ENCODE assay signal across 8 mouse cellular contexts in the genomic region with DNA sequence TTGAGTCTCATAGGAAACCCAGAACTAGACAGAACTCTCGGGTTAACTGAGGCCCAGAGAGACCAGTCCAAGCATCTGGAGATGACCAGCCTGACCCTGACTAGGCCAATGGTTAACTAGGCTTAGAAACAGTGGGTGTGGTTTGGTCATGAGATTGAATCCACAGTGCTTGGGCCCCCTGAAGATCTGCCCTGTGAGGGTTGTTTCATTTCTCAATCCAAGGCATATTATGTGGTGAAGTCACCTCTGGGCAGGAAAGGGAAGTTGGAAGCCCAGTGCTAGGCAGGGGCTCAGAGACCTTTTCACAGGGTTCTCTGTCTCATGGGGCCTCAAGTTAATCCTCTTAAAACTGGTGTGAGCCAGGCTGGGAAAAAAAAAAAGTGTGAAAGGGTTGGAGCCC. TPM values are rescaled to one million over a fixed set of nuclear protein-coding genes. Genes with fewer than 3 reads are reported as not detected.
A peak's percentile ranks its signal among the peaks of the same experiment; 100 is the strongest.
DNase-seq lines count a peak whose midpoint lies in the region; ATAC-seq and TF ChIP-seq lines count a peak whose summit lies in the region.

No protein-coding gene starts in this region.

- peaks cover 32% of the 10 kb centered on the region for H3K4me1 ChIP-seq in embryonic facial prominence, embryonic 12.5 days
- H3K4me1 ChIP-seq in kidney, postnatal 0 days (replicated peaks; ENCODE audit: insufficient read depth, low read length): peaks cover 21% of the 10 kb centered on the region; the same call in 1 of the 2 replicates
- peaks cover 30% of the 10 kb centered on the region for H3K4me1 ChIP-seq in neural tube, embryonic 12.5 days

- no peak for ATAC-seq in embryonic facial prominence, embryonic 12.5 days (ENCODE audit: insufficient number of reproducible peaks, insufficient read depth, low FRiP score, low TSS enrichment)
- no peak for ATAC-seq in kidney, postnatal 0 days (replicated peaks; ENCODE audit: low FRiP score, low read depth)
- ATAC-seq in neural tube, embryonic 12.5 days (ENCODE audit: low FRiP score, low read depth): no peak

- TF ChIP-seq CTCF in left cerebral cortex, adult 2 months (IDR thresholded peaks at IDR 0.05): no peak
- TF ChIP-seq CTCF in kidney, postnatal 0 days (IDR thresholded peaks at IDR 0.05; ENCODE audit: low read depth): no peak

- H3K27me3 ChIP-seq in embryonic facial prominence, embryonic 12.5 days: peaks cover 12% of the 10 kb centered on the region
- H3K27me3 ChIP-seq in kidney, postnatal 0 days (ENCODE audit: insufficient read depth, low read length): no peaks in the 10 kb centered on the region
- peaks cover 16% of the 10 kb centered on the region for H3K27me3 ChIP-seq in neural tube, embryonic 12.5 days (replicated peaks)

- peak overlapping the region; percentile 98 for H3K4me2 ChIP-seq in embryonic facial prominence, embryonic 12.5 days (replicated peaks)
- peak overlapping the region; percentile 99; the same call in 1 of the 2 replicates for H3K4me2 ChIP-seq in kidney, postnatal 0 days (ENCODE audit: low read length)
- H3K4me2 ChIP-seq in neural tube, embryonic 12.5 days (replicated peaks): peak overlapping the region; percentile 99

- intact Hi-C loops in left cerebral cortex, adult 2 months (cut with DNase I): no loop called here
- intact Hi-C loops in left cerebral cortex, postnatal 4 days (cut with DNase I): no loop called here

- H3K36me3 ChIP-seq in embryonic facial prominence, embryonic 12.5 days: peaks cover 6% of the 10 kb centered on the region; the same call in 1 of the 2 replicates
- H3K36me3 ChIP-seq in kidney, postnatal 0 days (ENCODE audit: insufficient read depth, low read length): no peaks in the 10 kb centered on the region
- no peaks in the 10 kb centered on the region for H3K36me3 ChIP-seq in neural tube, embryonic 12.5 days

- H3K4me3 ChIP-seq in left cerebral cortex, adult 2 months: peak overlapping the region; percentile 91
- H3K4me3 ChIP-seq in embryonic facial prominence, embryonic 12.5 days: no peak overlapping the region
- H3K4me3 ChIP-seq in kidney, postnatal 0 days (replicated peaks; ENCODE audit: low read depth, low read length): no peak overlapping the region; the same call in 1 of the 2 replicates
- H3K4me3 ChIP-seq in neural tube, embryonic 12.5 days: no peak overlapping the region

- no peak overlapping the region for H3K27ac ChIP-seq in left cerebral cortex, adult 2 months
- no peak overlapping the region for H3K27ac ChIP-seq in embryonic facial prominence, embryonic 12.5 days
- H3K27ac ChIP-seq in kidney, postnatal 0 days: peak overlapping the region; percentile 8
- H3K27ac ChIP-seq in neural tube, embryonic 12.5 days: no peak overlapping the region

- H3K9me3 ChIP-seq in embryonic facial prominence, embryonic 12.5 days: no peaks in the 10 kb centered on the region
- H3K9me3 ChIP-seq in kidney, postnatal 0 days (replicated peaks; ENCODE audit: low read length): no peaks in the 10 kb centered on the region
- no peaks in the 10 kb centered on the region for H3K9me3 ChIP-seq in neural tube, embryonic 12.5 days

- DNase-seq in left cerebral cortex, adult 2 months (ENCODE audit: extremely low spot score in 1 of 2, low spot score in 2 of 2): no peak
- no peak for DNase-seq in left cerebral cortex, adult 11 months (ENCODE audit: low spot score)
- DNase-seq in kidney, postnatal 0 days (ENCODE audit: low spot score): no peak
- no peak for DNase-seq in left cerebral cortex, postnatal 4 days
- no peak for DNase-seq in urinary bladder, postnatal 36 days (ENCODE audit: low spot score in 2 of 2)
- no peak for DNase-seq in adrenal gland, adult 8-10 months

- no peak overlapping the region for H3K9ac ChIP-seq in embryonic facial prominence, embryonic 12.5 days
- 0 out of 2 replicates have a peak overlapping the region, but pooled peaks have one; percentile 78 for H3K9ac ChIP-seq in kidney, postnatal 0 days (ENCODE audit: low read depth, low read length)
- no peak overlapping the region for H3K9ac ChIP-seq in neural tube, embryonic 12.5 days

- WGBS in embryonic facial prominence, embryonic 12.5 days: 63% methylated on average over 1 of the region's 1 CpGs
- 53% methylated on average over 1 of the region's 1 CpGs for WGBS in kidney, postnatal 0 days
- 71% methylated on average over 1 of the region's 1 CpGs for WGBS in neural tube, embryonic 12.5 days

RNA-seq across cellular contexts. Expression of gene Mfsd12, which starts 1.6 kb away (rescaled TPM):
- 10 to 100 TPM; 38.2 to 40.2 TPM for total RNA-seq in left cerebral cortex, adult 2 months (2021)
- polyA plus RNA-seq in embryonic facial prominence, embryonic 12.5 days (2016; fragmentation: Nextera tagmentation; extraction: Ambion mirVana): 13.9 and 14.5 TPM in 2 replicates
- 11.3 and 11.6 TPM in 2 replicates for polyA plus RNA-seq in kidney, postnatal 0 days (2015; fragmentation: Nextera tagmentation; extraction: Ambion mirVana)
- 16.0 and 16.8 TPM in 2 replicates for polyA plus RNA-seq in neural tube, embryonic 12.5 days (2016; fragmentation: Nextera tagmentation; extraction: Ambion mirVana)
- total RNA-seq in left cerebral cortex, postnatal 4 days (2021): 10 to 100 TPM; 29.6 to 29.7 TPM
- total RNA-seq in adrenal gland, adult 8-10 months (2022): 10 to 100 TPM; 18.3 to 25.7 (median 22.0) TPM

RNA-seq across cellular contexts. Expression of gene 4930404N11Rik, which starts 6.8 kb away (rescaled TPM):
- total RNA-seq in left cerebral cortex, adult 2 months (2021): 1 to 10 TPM in 1 of 2 experiments, under 1 TPM in 1; 1.00 to 1.3 TPM
- polyA plus RNA-seq in embryonic facial prominence, embryonic 12.5 days (2016; fragmentation: Nextera tagmentation; extraction: Ambion mirVana): 0.73 and 0.82 TPM in 2 replicates
- polyA plus RNA-seq in kidney, postnatal 0 days (2015; fragmentation: Nextera tagmentation; extraction: Ambion mirVana): 0.45 and 0.59 TPM in 2 replicates
- polyA plus RNA-seq in neural tube, embryonic 12.5 days (2016; fragmentation: Nextera tagmentation; extraction: Ambion mirVana): 0.80 and 1.1 TPM in 2 replicates
- total RNA-seq in left cerebral cortex, postnatal 4 days (2021): 1 to 10 TPM; 1.3 to 1.4 TPM
- total RNA-seq in adrenal gland, adult 8-10 months (2022): 1 to 10 TPM; 1.6 to 5.3 (median 2.4) TPM

RNA-seq across cellular contexts. Expression of gene Hmg20b, which starts 8.6 kb away (rescaled TPM):
- 10 to 100 TPM; 27.3 to 29.5 TPM for total RNA-seq in left cerebral cortex, adult 2 months (2021)
- 130 and 132 TPM in 2 replicates for polyA plus RNA-seq in embryonic facial prominence, embryonic 12.5 days (2016; fragmentation: Nextera tagmentation; extraction: Ambion mirVana)
- polyA plus RNA-seq in kidney, postnatal 0 days (2015; fragmentation: Nextera tagmentation; extraction: Ambion mirVana): 92.4 and 99.0 TPM in 2 replicates
- polyA plus RNA-seq in neural tube, embryonic 12.5 days (2016; fragmentation: Nextera tagmentation; extraction: Ambion mirVana): 95.6 TPM in 2 replicates
- 10 to 100 TPM; 23.5 to 26.8 TPM for total RNA-seq in left cerebral cortex, postnatal 4 days (2021)
- 100 to 1,000 TPM in 3 of 4 experiments, 10 to 100 TPM in 1; 94.2 to 121 (median 112) TPM for total RNA-seq in adrenal gland, adult 8-10 months (2022)

RNA-seq across cellular contexts. Expression of gene Gipc3, which starts 15.8 kb away (rescaled TPM):
- 1 to 10 TPM; 1.7 to 2.1 TPM for total RNA-seq in left cerebral cortex, adult 2 months (2021)
- polyA plus RNA-seq in embryonic facial prominence, embryonic 12.5 days (2016; fragmentation: Nextera tagmentation; extraction: Ambion mirVana): not detected in 2 replicates
- polyA plus RNA-seq in kidney, postnatal 0 days (2015; fragmentation: Nextera tagmentation; extraction: Ambion mirVana): 0.07 and 0.13 TPM in 2 replicates
- not detected in 2 replicates for polyA plus RNA-seq in neural tube, embryonic 12.5 days (2016; fragmentation: Nextera tagmentation; extraction: Ambion mirVana)
- total RNA-seq in left cerebral cortex, postnatal 4 days (2021): under 1 TPM; 0.12 to 0.28 TPM
- total RNA-seq in adrenal gland, adult 8-10 months (2022): 10 to 100 TPM in 2 of 4 experiments, 1 to 10 TPM in 2; 3.7 to 17.7 (median 9.3) TPM

RNA-seq across cellular contexts. Expression of gene Fzr1, which starts 19.5 kb away (rescaled TPM):
- total RNA-seq in left cerebral cortex, adult 2 months (2021): 10 to 100 TPM; 69.1 to 70.6 TPM
- 140 and 143 TPM in 2 replicates for polyA plus RNA-seq in embryonic facial prominence, embryonic 12.5 days (2016; fragmentation: Nextera tagmentation; extraction: Ambion mirVana)
- polyA plus RNA-seq in kidney, postnatal 0 days (2015; fragmentation: Nextera tagmentation; extraction: Ambion mirVana): 67.5 and 70.6 TPM in 2 replicates
- polyA plus RNA-seq in neural tube, embryonic 12.5 days (2016; fragmentation: Nextera tagmentation; extraction: Ambion mirVana): 136 and 138 TPM in 2 replicates
- total RNA-seq in left cerebral cortex, postnatal 4 days (2021): 100 to 1,000 TPM; 109 to 112 TPM
- total RNA-seq in adrenal gland, adult 8-10 months (2022): 10 to 100 TPM; 47.1 to 52.7 (median 49.9) TPM
